Mouse (Mus musculus): ENCODE measurements at regions not wholly inside any gene's neighbourhood (a gene's known extent, or its start where the extent isn't known, plus 50 kb on each side); places are given as distances from the start of the nearest gene placed in this dataset.

GRCm38 (mm10) chr1:23649886-23650285 is 111.7 kb upstream of the B3gat2 start:
- no peak for TF ChIP-seq CTCF (IDR thresholded peaks at IDR 0.05; ENCODE audit: extremely low read depth, insufficient read length, insufficient replicate concordance, low read depth, low read length)
- no peak for TF ChIP-seq POLR2A (IDR thresholded peaks at IDR 0.05; ENCODE audit: low read depth, low read length)

Data from small intestine, adult 2 months (tissue).